Mouse (Mus musculus) cerebellum, adult 2 months (tissue): ENCODE measurements around the gene Ip6k3. TPM values are rescaled to one million over a fixed set of nuclear protein-coding genes. Genes with fewer than 3 reads are reported as not detected.
A peak's percentile ranks its signal among the peaks of the same experiment; 100 is the strongest.

Source experiments
- DNase-seq, 2 experiments: peaks; one replicate each; pipeline ENCODE4 v3.0.0; 2021
- H3K27ac ChIP-seq: fragments of 200-500 bp; 2 replicates; pipeline ENCODE4 v1.5.1; 2012; ENCODE audit warnings: low read length, control low read depth, inconsistent platforms; ENCODE audit not compliant: insufficient read depth
- H3K27me3 ChIP-seq: fragments of 200-500 bp; 2 replicates; pipeline ENCODE4 v1.6.1; 2012; ENCODE audit warnings: inconsistent platforms, mild to moderate bottlenecking, low read length, moderate library complexity; ENCODE audit not compliant: control insufficient read depth, insufficient read depth
- H3K4me1 ChIP-seq: fragments of 200-500 bp; 2 replicates; pipeline ENCODE4 v1.6.1; 2011; ENCODE audit warnings: low read length; ENCODE audit not compliant: control insufficient read depth, insufficient read depth
- H3K4me3 ChIP-seq: fragments of 200-500 bp; replicated peaks from 2 replicates; pipeline ENCODE3; 2011; ENCODE audit warnings: mild to moderate bottlenecking, low read depth, low read length, control low read depth; ENCODE audit not compliant: insufficient read depth
- CTCF ChIP-seq: fragments of 200-500 bp; IDR thresholded peaks from 2 replicates; pipeline ENCODE4 v1.5.1; 2011; ENCODE audit warnings: low read depth, mild to moderate bottlenecking, control low read depth, low read length, moderate library complexity, borderline replicate concordance; ENCODE audit not compliant: insufficient read depth
- POLR2A ChIP-seq: fragments of 200-500 bp; IDR thresholded peaks from 2 replicates; pipeline ENCODE4 v1.6.1; 2011; ENCODE audit warnings: low read length, control low read depth, borderline replicate concordance; ENCODE audit not compliant: insufficient read depth
- WGBS: fragments of 180-500 bp; shearing (Covaris S2); methylation state at CpG from one replicate; pipeline ENCODE4 v1.1.7; 2018; 5-methylcytosine and 5-hydroxymethylcytosine counted together
- polyA plus RNA-seq: library from polyadenylated mRNA; depleted of rRNA; stranded (reverse); fragments of >200 nt; gene quantifications from 2 replicates; pipeline ENCODE4 v1.2.3, GENCODE M21; 2012; rRNA removed

Ip6k3 gene
- 0.76 and 1.4 TPM in 2 replicates for polyA plus RNA-seq

GRCm38 (mm10) chr17:27167545-27167944, at the start of gene Ip6k3:
Ip6k3 (minus strand) TSS chr17:27167795.
- H3K4me1 ChIP-seq = peaks cover 27% of the 10 kb centered on the region
- no peak for DNase-seq
- TF ChIP-seq CTCF = no peak
- TF ChIP-seq POLR2A = no peak
- 30% methylated on average over 4 of the region's 4 CpGs for WGBS
- H3K4me3 ChIP-seq = no peak within 1 kb of the TSS
- no peak within 1 kb of the TSS for H3K27ac ChIP-seq
- H3K27me3 ChIP-seq = no peaks in the 10 kb centered on the region

- TF ChIP-seq CTCF (peak; percentile 54; the same call in 1 of the 2 replicates), POLR2A (no peak)
- DNase-seq = peak; percentile 44 to 60
- H3K4me3 ChIP-seq = no peak overlapping the region
- H3K4me1 ChIP-seq = peaks cover 2% of the 10 kb centered on the region; the same call in 1 of the 2 replicates
- no peak overlapping the region for H3K27ac ChIP-seq
- WGBS = 28% methylated on average over 11 of the region's 11 CpGs
- H3K27me3 ChIP-seq = no peaks in the 10 kb centered on the region
Measured at GRCm38 (mm10) chr17:27212768-27213525, 45.4 kb upstream of the Ip6k3 start.

- WGBS = 87% methylated on average over 6 of the region's 6 CpGs
- no peak overlapping the region for H3K27ac ChIP-seq
- TF ChIP-seq POLR2A = no peak
- TF ChIP-seq CTCF = no peak
Measured at GRCm38 (mm10) chr17:27212006-27212405, 44.4 kb upstream of the Ip6k3 start.

GRCm38 (mm10) chr17:27207113-27207707, 39.6 kb upstream of the Ip6k3 start:
- Histone ChIP-seq H3K4me3 (no peak overlapping the region), H3K27ac (no peak overlapping the region), H3K4me1 (no peaks in the 10 kb centered on the region; the same call in 1 of the 2 replicates), H3K27me3 (no peaks in the 10 kb centered on the region)
- no peak for DNase-seq
- TF ChIP-seq CTCF (no peak), POLR2A (no peak)
- 82% methylated on average over 11 of the region's 11 CpGs for WGBS

More at GRCm38 (mm10) chr17:27212006-27212405, 44.4 kb upstream of the Ip6k3 start:
- H3K4me1 ChIP-seq = no peaks in the 10 kb centered on the region; the same call in 1 of the 2 replicates
- no peaks in the 10 kb centered on the region for H3K27me3 ChIP-seq
- H3K4me3 ChIP-seq = no peak overlapping the region
- DNase-seq = no peak

- peaks cover 8% of the 10 kb centered on the region; the same call in 1 of the 2 replicates for H3K4me1 ChIP-seq
- no peaks in the 10 kb centered on the region for H3K27me3 ChIP-seq
- peak within 1 kb of the TSS; percentile 53 for H3K27ac ChIP-seq
- TF ChIP-seq POLR2A = peak; percentile 33
- no peak for TF ChIP-seq CTCF
- DNase-seq = peak; percentile 97
- WGBS = 4% methylated on average over 96 of the region's 97 CpGs
- peak within 1 kb of the TSS; percentile 60 for H3K4me3 ChIP-seq
Measured at GRCm38 (mm10) chr17:27204075-27204909, 36.7 kb upstream of the Ip6k3 start, which contains the start of gene Lemd2. Lemd2 (minus strand) TSS chr17:27204469.

GRCm38 (mm10) chr17:27203358-27204074, 35.9 kb upstream of the Ip6k3 start:
- no peak for TF ChIP-seq CTCF
- no peak for TF ChIP-seq POLR2A
- peak in 1 of 2 experiments; percentile 52 for DNase-seq
- H3K27me3 ChIP-seq = no peaks in the 10 kb centered on the region
- H3K4me1 ChIP-seq = peaks cover 8% of the 10 kb centered on the region; the same call in 1 of the 2 replicates
- peak overlapping the region; percentile 53 for H3K27ac ChIP-seq
- peak overlapping the region; percentile 60 for H3K4me3 ChIP-seq
- WGBS = under 1% methylated on average over 73 of the region's 74 CpGs
